Mouse (Mus musculus): ENCODE results near the gene Epb41l2.
A peak's percentile ranks its signal among the peaks of the same experiment; 100 is the strongest.

The Epb41l2 gene

DNA sequence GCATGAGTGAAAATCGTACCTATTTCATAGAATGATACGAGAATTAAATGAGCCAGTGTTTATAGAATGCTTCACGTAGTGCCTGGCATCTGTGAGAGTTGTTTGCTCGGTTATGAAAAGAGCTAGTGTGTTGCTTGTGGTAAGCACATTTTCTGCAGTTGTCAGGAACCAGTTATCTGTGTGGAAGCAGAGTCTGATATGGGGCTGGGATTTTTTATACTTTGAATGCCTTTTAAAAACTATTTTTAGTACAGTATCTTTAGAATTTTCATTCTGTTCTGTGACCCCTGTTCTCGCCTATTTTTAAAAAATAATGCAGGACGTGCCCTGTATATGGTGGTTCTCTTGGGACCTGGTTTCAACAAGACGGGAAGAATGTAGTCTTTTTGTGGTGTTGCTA lies 6.1 kb downstream of the Epb41l2 start:
- DNase-seq (ENCODE audit: low read depth, low spot score): no peak

- no peak for DNase-seq (ENCODE audit: low read depth, low spot score)
These were observed 7.1 kb downstream of the Epb41l2 start for GRCm38 (mm10) chr10:25366691-25367090.

GRCm38 (mm10) chr10:25368928-25369327 lies 9.3 kb downstream of the Epb41l2 start:
- no peak for DNase-seq (ENCODE audit: low read depth, low spot score)

DNA sequence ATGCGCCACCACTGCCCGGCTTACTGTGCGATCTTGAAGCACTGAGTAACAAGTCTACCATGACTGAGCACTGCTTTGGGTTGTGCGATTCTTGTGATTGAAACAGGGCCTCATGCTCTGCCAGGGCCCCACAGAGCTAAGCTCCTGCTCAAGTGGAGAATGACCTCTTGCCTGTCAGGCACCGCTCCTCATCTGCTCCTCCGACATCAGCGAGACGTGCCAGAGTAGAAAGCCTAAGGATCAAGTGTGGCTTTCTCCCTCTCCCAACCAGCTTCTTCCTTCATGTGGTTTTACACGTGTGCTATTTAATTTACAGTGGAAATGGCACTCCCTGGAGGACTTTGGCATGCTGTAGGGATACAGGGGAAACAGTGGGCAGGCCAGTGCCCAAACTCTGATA lies 10.1 kb downstream of the Epb41l2 start:
- no peak for DNase-seq (ENCODE audit: low read depth, low spot score)

- DNase-seq (ENCODE audit: low read depth, low spot score): no peak
These were observed 11.7 kb downstream of the Epb41l2 start for GRCm38 (mm10) chr10:25371336-25371735.

DNA sequence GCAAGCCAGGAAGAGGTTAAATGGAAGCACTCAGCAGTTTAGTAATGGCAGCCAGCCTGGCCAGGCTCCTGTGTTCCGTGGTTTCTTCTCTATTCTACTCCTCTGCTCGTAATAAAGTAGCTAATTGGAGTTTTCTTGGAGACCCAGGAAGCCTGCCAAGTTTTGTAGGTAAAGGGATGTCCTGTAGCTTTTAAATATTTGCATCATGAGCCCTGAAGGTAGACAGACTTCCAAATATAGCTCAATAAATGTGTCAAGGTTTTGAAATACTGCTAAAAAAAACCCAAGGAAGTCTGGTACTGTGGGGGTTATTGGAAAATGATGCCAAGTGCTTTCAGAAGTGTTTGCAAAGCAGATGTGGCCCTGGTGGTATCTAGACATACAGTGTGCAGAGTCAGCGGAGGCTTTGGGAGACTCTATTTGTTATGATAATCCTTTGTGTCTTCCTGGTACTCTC lies 12.3 kb downstream of the Epb41l2 start:
- no peak for DNase-seq (ENCODE audit: low read depth, low spot score)

GRCm38 (mm10) chr10:25372510-25373148 lies 13.0 kb downstream of the Epb41l2 start:
- DNase-seq (ENCODE audit: low read depth, low spot score): no peak

DNA sequence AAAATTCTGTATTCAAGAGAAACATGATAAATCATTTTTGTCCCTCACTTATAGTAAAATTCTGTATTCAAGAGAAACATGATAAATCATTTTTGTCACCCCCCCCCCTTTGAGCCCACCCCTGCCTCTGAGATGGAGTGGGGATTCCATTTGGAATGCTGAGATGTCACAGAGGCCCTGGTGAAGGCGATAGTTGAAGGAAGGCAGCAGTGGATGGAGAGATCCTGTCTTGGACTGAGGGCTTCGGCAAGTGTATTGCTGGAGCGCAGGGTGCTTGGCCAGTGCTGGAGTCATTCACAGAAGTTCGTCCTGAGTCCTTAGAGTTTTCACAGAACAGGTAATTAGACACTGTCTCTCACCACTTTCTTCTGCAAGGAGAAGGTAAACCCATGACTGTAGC lies 15.4 kb downstream of the Epb41l2 start:
- no peak for DNase-seq (ENCODE audit: low read depth, low spot score)

DNA sequence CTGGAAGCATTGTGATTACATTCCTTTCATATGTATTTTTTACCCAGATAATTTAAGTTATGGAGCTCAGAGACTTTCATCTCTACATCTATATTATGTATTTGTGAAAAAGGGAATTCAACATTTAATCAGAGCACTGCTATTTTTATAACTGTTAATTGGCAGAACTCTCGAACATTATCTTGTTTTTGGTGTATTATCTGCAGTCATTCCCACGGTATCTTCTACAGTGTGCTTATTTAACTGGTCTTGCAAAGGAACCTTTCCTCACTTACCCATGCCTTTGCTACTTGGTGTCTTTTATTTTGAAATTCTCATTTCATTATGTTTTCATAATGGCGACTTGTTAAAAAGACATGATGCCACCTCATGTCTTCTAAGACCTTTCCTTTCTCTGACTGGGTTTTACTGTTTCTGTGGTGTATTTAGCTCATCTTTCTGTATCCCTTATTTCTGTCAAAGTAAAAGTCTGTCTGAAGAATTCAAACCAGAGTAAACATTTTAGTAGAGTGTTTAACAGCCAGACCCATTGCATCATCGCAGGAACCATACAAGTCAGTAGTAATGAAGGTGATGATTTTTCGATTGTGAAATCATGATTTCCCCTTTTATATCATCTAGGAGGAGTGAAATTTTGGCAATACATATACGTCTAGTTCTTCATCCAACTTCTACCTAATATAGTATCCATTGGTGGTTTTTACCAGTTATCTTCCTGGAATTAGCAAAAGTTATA lies 21.3 kb downstream of the Epb41l2 start:
- no peak for DNase-seq (ENCODE audit: low read depth, low spot score)

GRCm38 (mm10) chr10:25381951-25382350 lies 22.4 kb downstream of the Epb41l2 start:
- DNase-seq (ENCODE audit: low read depth, low spot score): no peak

- no peak for DNase-seq (ENCODE audit: low read depth, low spot score)
These were observed 23.6 kb downstream of the Epb41l2 start for GRCm38 (mm10) chr10:25383171-25383570.

DNA sequence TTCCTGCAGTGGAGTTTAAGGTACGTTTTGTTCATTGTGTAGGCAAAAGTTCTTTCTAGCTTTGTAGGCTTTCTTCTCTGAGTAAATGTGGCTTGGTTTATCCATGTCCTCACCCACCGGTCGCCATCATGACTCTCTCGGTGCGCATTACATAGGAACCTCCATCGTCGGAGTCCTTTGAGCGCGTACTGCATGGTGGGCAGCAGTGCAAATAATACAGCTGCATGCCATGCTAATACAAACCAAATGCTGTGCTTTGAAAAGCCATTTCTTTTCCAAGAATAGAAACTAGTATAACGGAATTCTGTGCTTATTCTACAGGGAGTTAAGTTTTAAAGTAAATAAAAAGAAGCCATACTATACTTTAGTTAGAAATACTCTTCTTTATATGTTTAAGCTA lies 24.8 kb downstream of the Epb41l2 start:
- DNase-seq (ENCODE audit: low read depth, low spot score): no peak

DNA sequence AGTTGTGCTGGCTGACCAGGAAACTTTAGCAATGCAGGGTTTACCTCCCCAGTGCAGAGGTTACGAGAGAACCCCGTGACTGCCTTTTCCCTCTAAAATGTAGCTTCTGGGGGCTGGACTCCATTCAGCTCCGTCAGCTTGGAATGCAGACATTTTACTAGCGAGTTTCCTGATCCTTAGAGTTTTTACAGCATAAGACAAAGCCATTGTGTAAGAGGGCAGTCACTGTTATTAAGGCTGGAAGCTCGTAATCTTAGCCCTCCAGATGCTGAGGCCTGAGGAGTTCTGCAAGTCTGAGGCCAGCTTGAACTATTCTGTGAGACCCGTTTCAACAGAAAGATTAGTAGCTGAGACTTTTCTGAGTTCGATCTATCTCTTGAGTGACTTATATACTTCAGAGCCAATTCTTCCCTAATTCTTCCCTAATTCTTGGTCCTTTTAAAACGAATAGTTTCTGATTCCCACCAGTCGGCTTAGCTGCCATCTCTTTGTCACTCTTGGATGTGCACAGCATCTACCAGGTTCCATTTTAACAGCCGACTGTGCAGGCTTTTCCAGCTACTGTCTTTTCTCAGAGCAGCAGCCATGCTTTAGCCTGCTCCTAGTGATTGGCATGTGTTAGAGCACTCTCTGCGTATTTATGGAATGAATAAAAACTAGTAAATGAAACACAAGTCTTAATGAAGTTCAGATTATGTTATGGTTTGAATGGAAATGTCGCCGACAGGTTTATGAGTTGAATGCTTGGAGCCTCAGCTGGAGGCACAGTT lies 26.4 kb downstream of the Epb41l2 start:
- no peak for DNase-seq (ENCODE audit: low read depth, low spot score)

DNA sequence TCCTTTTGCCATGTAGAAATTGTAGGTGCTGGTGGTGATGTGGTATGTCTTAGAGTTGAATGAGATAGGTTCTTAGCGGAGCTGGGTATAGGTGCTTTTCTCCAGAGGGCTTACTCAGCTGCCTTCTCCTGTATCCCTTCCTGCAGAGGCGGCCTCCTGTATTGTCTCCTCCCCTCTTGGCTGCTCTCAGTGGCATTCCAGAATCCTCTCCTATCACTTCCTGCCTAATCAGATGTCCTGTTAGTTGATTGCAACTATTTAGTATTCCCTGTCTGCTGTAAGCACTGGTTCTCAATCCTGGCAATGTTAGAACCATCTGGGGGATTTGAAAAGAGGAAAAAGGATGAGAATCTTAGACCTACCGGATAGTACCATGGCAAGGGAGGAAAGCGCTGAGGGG lies 27.3 kb downstream of the Epb41l2 start:
- DNase-seq (ENCODE audit: low read depth, low spot score): no peak

DNA sequence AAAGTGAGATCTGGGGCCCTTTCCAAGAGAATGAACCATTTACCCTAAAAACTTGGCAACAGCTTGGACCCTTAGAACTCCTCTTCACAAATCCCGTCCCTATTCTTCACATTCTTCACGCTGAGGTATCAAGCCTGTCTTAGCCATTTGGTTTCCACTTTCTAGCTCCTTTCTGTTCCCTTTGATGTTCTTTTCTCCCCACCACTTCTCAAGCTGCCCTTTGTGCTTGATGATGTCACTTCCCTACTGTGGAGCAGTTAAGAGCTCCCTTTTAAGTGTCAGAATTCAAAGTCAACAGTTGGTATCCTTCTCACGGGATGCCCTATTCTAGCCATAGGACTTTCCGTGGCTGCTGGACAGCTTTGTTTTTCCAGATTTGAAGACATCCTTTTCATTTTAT lies 27.7 kb downstream of the Epb41l2 start:
- DNase-seq (ENCODE audit: low read depth, low spot score): no peak

GRCm38 (mm10) chr10:25392786-25393185 lies 33.2 kb downstream of the Epb41l2 start:
- DNase-seq (ENCODE audit: low read depth, low spot score): no peak

DNA sequence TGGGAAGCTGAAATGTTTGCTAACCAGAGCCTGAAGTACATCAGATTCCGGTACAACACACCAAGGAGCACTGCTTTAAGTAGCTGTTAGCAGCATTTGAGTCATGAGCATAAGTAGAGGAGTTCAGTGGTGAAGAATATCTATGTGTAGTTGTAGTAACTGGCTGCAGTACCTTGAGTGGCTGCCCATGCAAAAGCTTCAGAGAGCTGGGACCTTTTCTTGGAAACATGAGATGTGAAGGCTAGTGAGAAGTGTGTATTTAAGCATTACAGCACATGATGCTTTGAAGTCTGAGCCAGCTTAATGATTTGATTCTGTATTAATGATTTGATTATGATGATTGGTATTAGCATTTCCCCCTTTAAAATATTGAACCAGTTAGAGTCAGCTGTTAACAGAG lies 34.1 kb downstream of the Epb41l2 start:
- no peak for DNase-seq (ENCODE audit: low read depth, low spot score)

GRCm38 (mm10) chr10:25395236-25395886 lies 35.8 kb downstream of the Epb41l2 start:
- peak; percentile 76 for DNase-seq (ENCODE audit: low read depth, low spot score)

DNA sequence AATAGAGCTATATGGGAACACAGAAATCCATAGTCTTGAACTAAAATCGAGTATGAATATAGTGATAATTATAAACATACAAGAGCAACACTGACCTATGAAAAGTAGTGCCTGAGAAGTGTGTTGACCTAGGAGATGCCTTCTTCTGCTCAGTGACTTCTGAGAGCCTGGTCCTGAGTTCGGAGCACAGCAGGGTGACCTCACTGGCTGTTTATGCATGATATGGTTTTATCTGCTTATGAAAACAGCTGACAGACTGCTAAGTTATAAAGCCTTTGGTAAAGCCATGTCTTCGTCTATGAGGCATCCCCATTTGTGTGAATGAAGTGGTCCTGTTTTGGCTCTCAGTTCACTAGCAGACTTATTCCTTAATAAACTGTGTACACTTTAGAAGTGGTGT lies 37.3 kb downstream of the Epb41l2 start:
- no peak for DNase-seq (ENCODE audit: low read depth, low spot score)

DNA sequence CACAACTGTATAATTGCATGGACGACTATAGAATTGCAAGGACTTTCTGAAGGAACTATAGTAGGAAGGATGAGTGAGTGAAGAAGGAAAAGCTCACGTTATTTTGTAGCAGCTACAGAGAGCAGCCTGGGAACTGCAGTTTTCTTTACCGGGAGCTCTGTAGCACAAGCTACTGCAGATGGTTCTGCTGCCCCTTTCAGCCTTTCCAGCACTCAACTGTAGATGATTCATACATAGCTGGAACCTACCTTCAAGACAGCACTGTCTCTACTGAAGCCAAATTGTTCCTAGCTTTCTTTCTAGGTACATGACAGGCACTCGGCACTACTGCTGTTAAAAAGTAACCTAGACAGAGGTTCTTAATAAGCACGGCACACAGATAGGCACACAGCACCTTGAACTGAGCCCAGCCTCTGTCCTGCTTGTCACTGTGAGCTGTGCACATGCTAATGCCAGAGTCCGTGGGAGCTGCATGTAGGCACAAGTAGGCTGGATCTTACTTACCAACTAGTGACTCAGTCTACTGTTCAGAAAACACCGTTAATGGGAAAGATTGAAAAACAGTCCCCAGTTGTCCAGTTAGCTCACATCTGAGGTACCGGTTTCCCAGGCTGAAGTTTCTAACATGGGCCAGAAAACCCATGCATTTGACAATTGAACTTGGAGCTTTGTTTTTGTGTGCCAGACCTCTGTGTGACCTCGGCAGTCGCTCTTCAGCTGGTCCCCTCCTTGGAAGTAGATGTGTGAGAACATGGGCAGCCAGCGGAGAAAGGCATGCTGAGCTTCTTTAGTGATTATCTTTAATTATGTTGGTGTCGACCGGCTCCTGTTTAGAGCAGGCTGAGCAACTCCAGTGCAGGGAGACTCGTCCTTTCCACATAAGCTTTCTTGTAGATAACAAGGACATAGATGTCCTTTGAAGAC lies 38.4 kb downstream of the Epb41l2 start:
- DNase-seq (ENCODE audit: low read depth, low spot score): no peak

GRCm38 (mm10) chr10:25399016-25399415 lies 39.4 kb downstream of the Epb41l2 start:
- no peak for DNase-seq (ENCODE audit: low read depth, low spot score)
